Mouse (Mus musculus) testis, adult 2 months (tissue): ENCODE results near the gene Rxfp4.

Experiments used
- CTCF ChIP-seq: fragments of 200-500 bp; IDR thresholded peaks from 2 replicates; pipeline ENCODE4 v1.5.1; 2012; ENCODE audit warnings: low read depth, mild to moderate bottlenecking, inconsistent platforms, low read length, moderate library complexity; ENCODE audit not compliant: control insufficient read depth, insufficient read depth, insufficient replicate concordance
- POLR2A ChIP-seq: fragments of 200-500 bp; IDR thresholded peaks from 2 replicates; pipeline ENCODE4 v1.6.1; 2012; ENCODE audit warnings: low read depth, mild to moderate bottlenecking, inconsistent platforms, low read length, moderate library complexity; ENCODE audit not compliant: control insufficient read depth

- TF ChIP-seq POLR2A: no peak
- no peak for TF ChIP-seq CTCF
Observed at GRCm38 (mm10) chr3:88625531-88625930, 27.4 kb downstream of the Rxfp4 start.
